Mouse (Mus musculus) adipocyte (in vitro differentiated cells): ENCODE measurements at regions not wholly inside any gene's neighbourhood (a gene's known extent, or its start where the extent isn't known, plus 50 kb on each side); places are given as distances from the start of the nearest gene placed in this dataset.

Source experiments
- DNase-seq: peaks from one replicate; pipeline ENCODE4 v3.0.0-alpha.2; 2016; ENCODE audit warnings: low spot score

GRCm38 (mm10) chr8:34549786-34550185, 438.2 kb upstream of the Gm10131 start:
- peak; percentile 33 for DNase-seq

- no peak for DNase-seq
Measured at GRCm38 (mm10) chr8:34546815-34547214, 435.3 kb upstream of the Gm10131 start.

GRCm38 (mm10) chr8:34542361-34543038, 431.0 kb upstream of the Gm10131 start:
- DNase-seq, result no peak

GRCm38 (mm10) chr8:34539232-34539631, 427.7 kb upstream of the Gm10131 start:
- DNase-seq, result no peak

- DNase-seq, result no peak
Measured at GRCm38 (mm10) chr8:34535434-34535833, 423.9 kb upstream of the Gm10131 start.

- DNase-seq, result no peak
Measured at GRCm38 (mm10) chr8:34533421-34533820, 421.9 kb upstream of the Gm10131 start.

- DNase-seq, result no peak
Measured at GRCm38 (mm10) chr8:34530896-34531679, 419.6 kb upstream of the Gm10131 start.

GRCm38 (mm10) chr8:34530046-34530445, 418.5 kb upstream of the Gm10131 start:
- no peak for DNase-seq

- DNase-seq, result no peak
Measured at GRCm38 (mm10) chr8:34529452-34529851, 417.9 kb upstream of the Gm10131 start.

- no peak for DNase-seq
Measured at GRCm38 (mm10) chr8:34528213-34528612, 416.7 kb upstream of the Gm10131 start.

- no peak for DNase-seq
Measured at GRCm38 (mm10) chr8:34525231-34525630, 413.7 kb upstream of the Gm10131 start.

GRCm38 (mm10) chr8:34523849-34524248, 412.3 kb upstream of the Gm10131 start:
- no peak for DNase-seq

- DNase-seq, result no peak
Measured at GRCm38 (mm10) chr8:34521316-34521715, 409.8 kb upstream of the Gm10131 start.

- no peak for DNase-seq
Measured at GRCm38 (mm10) chr8:34520664-34521063, 409.1 kb upstream of the Gm10131 start.

- no peak for DNase-seq
Measured at GRCm38 (mm10) chr8:34513459-34514090, 402.0 kb upstream of the Gm10131 start.

GRCm38 (mm10) chr8:34505829-34506555, 394.5 kb upstream of the Gm10131 start:
- DNase-seq, result no peak

- no peak for DNase-seq
Measured at GRCm38 (mm10) chr8:34505102-34505501, 393.6 kb upstream of the Gm10131 start.

GRCm38 (mm10) chr8:34502606-34503162, 391.1 kb upstream of the Gm10131 start:
- DNase-seq, result no peak

GRCm38 (mm10) chr8:34499196-34499595, 387.7 kb upstream of the Gm10131 start:
- DNase-seq, result no peak

- no peak for DNase-seq
Measured at GRCm38 (mm10) chr8:34496751-34497150, 385.2 kb upstream of the Gm10131 start.

GRCm38 (mm10) chr8:34495974-34496373, 384.4 kb upstream of the Gm10131 start:
- no peak for DNase-seq
